Mouse (Mus musculus) liver (tissue): ENCODE measurements around the gene Lrrc18.

Source experiments
- DNase-seq: peaks from one replicate; pipeline ENCODE4 v3.0.0-alpha.2; 2020; ENCODE audit warnings: mixed read lengths

The Lrrc18 gene

DNA sequence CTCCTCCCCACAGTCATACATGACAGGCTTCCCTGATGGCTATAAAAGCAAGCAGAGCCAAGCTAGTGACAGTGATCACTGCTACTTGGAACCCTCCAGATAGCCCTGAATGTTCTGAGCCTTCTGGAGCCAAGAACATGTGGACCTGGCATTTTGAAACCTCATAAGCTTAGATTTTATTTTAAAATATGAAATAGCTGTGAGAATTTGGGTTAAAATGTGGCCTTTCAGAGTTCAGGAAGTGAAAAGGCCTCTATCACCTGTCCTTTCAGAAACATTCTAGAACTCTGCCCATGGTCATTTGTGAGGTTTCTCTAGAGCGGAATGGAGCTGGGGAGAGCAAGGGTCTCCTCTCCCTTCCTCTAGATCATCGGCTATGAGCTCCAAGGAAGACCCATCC lies at the start of gene Lrrc18:
Gene Lrrc18, plus strand, starts transcription at position 301 of the 400 bp plus-strand sequence.
- DNase-seq = no peak

DNA sequence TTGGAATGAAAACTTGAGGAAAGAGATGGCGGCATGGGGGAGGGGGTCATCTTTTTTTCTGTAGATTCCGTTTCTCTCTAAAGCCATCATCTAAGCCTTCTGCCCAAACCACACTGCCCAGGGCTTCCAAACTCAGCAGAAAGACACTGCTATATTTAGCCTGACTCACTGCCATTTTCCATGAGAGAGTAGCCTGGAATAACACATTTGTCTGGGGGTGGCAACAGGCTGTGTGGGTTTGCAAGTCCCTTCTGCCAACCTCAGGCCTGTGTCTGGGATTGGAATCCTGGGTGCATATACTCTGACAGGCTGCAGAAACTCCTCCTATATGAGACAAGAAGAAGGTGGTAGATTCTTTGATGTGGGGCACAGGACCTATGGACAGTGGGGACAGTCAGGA lies 43.7 kb upstream of the Lrrc18 start:
- no peak for DNase-seq

DNA sequence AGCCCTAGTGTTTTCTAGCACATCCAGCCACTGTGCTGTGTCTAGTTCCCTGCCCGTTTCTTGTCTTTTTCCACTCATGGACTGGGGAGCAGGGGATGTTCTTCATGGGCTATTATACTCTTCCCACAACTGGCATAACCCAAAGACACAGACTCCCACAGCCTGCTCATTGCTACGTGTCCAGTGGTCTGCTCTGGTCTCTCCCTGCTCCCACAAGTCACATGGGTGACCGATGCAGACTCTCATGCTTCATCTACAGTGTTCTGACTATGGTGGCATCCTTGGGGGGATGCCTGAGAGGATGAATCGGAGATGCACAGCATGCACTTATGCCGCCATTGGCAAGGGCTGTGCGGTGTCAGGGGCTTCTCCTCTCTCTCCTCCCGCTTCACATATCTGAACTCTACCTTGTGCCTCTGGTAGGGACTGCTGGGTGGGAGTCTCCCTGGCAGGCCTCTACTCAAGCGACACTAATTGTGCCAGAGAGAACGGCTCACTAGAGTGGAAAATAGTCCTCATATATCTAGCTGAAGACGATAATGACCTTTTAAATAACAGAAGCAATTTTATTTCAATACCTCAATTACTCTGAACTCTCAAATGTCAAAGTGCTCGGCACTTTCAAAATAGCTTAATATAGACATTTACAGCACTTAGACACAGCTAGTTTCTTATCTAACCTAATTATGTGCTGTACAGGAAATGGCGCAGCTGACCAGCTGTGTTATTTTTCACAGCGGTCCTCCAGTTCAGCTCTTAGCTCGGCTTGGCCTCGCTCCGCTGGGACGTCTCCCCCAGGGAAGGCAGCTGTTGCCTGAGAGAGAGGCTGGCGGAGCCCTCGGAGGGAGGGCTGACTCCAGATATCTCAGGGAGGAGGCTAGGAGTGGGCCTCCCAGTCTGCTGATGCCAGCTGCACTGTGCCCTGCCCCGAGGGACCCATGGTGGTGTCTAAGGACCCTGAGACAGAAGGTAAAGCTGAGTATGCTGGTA lies 40.6 kb upstream of the Lrrc18 start:
- peak; percentile 40 for DNase-seq

DNA sequence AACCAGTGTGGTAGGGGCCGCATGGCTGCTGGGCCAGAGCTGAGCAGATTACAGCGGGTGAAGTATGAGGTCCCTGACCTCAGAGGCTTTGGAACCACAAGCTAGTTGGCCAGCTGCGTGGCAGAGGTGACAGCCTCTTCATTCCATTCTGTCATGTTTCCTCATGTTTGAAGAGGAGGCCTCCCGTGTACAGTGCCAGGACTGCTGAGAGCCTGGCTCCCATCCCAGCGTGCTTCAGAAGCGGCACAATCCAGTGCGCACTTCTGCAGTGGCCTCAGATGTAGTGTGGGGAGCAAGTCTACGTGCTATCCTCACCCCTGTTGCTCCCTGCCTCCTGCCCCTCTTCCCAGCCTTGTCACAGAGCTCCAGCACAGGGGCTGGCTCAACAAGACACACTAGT lies 34.7 kb upstream of the Lrrc18 start:
- no peak for DNase-seq

DNA sequence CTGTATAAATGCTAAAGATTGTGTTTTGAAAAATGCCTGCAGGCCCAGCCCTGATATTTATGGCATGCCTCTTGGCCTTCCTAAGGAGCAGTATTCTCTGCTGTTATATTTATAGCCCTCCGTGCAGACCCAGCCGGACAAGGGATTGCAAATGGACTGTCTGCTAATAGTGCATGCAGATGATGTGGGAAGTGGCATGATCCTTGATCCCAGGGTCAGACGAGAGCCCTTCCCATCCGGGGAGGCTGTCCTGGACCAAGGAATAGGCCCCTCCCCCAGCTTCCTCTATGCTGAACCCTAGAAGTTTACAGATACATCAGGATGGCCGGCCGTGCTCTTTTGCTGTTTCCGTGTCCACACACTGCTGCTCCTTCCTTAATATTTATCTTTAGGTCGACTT lies 32.5 kb upstream of the Lrrc18 start:
- peak; percentile 11 for DNase-seq

DNA sequence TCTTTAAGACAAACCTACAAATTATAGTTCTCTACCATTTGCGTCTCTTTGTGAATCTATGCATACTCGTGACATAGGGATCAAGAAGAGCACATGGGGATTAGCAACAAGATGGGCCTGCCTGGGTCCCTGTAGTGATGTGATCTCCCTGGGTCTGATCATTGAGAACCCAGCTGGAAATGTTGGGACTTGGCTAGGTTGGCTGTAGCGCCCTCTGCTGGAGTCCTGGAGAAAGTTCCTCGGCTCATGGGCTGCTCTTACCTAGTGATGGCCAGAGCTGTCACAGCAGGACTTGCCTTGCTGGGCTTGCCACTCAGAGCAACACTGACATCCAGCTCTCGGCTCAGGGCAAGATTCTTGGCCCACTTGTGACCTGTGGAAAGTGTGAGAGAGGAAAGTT lies 30.7 kb upstream of the Lrrc18 start:
- DNase-seq = peak; percentile 58

DNA sequence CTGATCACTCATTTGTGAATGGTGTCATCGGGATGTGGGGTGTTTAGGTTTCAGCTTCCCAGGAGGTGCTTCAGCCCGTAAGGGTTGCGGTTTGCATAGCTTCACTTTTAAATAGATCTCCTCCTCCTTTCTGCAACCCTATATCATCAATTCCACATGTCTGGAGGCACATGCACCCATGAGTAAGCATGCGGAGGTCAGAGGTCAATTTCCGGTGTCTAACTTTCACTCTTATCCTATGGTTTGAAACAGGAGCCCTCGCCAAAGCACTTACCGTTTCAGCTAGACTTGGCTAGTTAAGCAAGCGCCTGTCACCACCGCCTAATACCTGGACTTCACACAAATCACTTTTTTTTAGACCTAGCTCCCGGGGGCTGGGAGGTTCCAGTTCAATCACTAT lies 26.4 kb upstream of the Lrrc18 start:
- no peak for DNase-seq

DNA sequence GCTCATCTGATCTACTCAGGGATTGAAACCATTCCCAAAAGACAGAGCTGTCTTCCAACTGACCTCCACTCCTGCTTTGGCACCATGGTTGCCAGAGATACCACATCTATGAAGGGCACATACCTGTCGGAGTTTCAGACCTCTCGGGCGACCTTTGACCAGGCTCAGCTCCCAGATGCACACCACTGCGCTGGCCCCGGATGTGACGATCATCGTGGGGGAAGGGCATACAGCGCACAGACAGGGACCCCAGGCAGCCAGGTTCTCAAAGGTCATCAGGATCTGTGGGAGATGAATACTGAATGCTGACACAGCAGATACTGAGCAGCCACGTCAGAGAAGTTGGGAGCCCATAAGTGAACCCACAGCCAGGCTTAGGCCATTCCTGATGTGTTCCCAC lies 20.5 kb upstream of the Lrrc18 start:
- DNase-seq = peak; percentile 34

DNA sequence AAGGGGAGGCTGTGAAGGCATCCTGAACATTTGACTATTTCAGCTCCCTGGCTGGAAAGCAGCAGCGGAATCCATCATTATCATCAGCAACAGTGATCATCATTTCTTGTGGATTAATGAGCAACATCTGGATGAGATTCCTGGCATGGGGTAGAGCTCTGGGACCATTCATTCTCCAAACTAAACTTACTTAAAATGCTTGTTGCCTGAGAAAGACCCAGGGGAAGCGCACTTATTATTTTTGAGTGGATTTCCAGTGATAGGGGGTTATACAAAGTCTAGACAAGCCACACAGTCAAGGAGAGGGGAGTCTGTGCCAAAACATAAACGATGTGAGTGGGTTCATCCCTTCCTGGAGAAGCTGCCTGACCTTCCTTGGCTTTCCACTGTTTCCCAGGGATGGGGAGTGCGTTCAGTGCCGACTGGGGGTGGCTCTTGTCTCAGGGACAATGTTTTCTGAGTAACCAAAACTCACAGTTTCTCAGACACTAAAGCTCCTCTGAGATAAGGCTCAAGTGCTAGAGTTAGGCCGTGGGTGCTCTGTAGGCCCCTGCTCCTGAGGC lies 6.9 kb upstream of the Lrrc18 start:
- DNase-seq = no peak

DNA sequence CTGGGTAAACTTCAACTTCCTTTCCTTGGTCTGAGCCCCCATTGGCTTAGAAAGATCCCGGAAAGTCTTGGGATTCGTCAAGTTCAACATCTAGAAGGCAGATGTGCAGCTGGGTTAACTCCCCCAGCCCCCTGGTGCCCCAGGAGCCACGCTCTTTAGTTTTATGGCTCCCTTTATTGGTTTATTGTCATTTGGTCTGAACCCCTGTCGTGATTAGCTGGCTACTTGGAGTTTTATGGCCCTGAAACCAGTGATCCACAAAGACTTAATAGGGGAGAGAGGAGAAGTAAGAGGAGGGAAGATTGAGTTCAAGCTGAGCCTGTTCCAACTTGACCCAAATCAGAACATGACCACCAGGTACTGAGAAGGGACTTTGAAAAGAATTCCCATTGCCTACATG lies 4.5 kb upstream of the Lrrc18 start:
- no peak for DNase-seq

DNA sequence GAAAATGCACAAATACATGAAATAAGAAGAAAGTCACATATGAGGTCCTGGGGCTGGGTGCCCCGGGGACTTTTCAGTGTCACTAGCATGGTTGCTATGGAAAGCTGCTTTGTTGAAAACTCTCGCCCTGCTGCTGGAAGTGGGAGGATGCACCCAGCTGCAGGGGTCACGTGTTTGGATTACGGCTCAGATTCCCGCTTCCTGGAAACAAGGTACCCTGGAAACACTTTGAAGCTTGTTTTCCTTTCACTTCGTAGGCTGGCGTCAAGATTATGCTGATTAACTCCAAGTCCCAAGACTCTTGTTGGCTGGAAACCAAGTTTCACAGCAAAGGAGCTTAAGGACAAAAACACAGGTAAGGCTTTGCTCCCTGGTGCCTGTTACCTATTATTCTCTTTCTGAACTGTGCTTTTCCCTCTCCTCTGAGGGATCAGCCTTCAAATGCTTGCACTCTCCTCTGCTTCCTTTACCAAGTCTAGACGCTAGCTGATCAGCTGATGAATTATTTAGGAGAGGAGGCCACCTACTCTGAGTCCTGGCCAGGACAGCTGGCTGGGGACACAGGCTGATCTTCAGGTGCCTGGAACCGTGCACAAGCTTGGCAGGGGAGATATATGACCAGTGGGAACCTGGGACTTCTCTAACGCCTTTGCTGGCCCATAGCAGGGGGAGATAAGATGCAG lies 3.9 kb downstream of the Lrrc18 start:
- DNase-seq = no peak

DNA sequence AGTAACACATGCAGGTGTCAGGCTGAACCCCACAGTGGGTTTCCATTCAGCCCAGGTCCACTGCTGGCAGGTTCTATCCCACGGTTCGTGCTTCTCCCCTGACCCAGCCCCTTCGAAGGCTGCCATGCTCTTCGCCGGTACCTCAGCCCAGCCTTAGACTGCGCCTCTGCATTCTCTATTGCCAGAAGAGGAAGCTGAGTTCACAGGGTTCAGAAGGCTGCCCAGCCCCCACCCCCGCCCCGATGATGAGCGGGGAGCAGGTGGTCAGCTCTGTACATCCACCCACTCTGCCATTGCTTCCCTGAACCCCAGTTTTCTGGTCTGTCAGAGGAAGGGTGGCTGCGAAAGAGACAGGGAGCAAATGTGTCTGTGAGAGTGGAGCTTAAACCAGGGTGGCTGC lies 8.3 kb downstream of the Lrrc18 start:
- no peak for DNase-seq

DNA sequence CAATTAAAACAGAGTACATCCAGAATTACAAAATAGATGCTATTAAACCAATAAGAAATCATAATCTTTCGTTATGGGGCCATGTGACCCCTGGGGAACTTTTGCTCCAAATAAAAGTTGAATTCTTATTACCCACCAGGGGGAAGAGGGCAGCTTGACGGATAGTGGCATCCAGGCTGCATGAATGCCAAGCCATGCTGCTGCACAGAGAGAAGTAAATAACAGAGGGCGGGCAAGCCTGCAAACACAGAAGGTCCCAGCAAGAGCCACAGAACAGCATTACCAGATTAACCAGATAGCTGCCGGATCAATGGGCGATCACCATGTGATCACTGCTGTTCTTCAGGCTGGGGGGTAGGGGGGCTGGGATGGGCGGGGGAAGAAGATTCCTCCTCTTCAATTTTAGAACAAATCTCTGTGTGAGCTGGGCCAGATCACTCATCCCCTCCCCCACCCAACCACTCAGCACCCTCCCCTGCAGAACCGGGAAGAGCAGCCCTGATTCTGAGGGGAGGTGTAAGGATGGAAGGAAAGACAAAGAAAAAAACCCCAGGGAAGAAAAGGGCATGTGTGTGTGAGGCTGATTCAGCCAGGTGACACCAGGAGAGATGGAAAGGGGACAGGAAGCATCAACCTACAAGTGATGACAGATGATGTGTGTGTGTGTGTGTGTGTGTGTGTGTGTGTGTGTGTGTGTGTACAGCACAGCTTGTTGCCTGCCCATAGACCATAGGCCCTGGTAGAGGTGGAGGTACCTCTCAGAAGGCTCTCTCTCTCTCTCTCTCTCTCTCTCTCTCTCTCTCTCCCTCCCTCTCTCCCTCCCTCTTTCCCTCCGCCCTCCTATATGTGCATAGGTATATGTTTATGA lies 9.2 kb downstream of the Lrrc18 start:
- DNase-seq = no peak

DNA sequence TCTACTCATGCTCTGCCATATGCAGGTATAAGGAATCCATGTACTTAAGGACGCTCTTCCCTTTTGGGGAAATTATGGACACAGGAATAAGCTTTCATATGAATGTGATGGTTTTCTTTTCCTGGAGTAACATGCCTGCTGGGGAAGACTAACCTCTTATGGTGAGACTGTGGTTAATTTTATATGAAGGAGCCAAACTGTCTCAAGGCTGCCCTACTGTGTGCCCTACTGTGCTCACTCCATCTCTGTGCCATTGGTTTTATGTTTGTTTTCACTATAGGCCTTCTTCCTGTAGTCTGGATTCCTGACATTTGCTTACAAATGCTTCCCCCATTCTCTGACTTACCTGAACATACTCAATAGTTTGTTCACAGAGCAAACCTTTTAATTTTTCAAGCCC lies 13.9 kb downstream of the Lrrc18 start:
- DNase-seq = no peak

DNA sequence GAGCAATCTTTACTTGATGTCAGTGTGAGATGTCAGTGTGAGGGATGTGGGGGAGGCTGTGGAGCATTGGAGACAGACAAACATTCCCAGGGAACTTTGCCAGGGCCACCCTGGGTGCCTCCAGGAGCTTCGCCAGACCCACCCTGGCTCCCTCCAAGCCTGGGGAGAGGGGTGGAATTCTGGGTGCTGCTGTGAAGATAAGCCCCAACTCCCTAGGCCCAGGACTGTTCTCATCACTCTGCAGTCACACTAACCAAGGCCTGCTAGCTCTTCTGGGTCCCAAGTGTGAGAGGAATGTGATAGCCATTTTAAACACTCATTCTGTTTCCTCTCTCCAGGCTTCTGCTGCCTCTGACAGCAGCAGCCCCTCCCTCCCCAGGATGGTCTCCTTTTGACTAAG lies 16.5 kb downstream of the Lrrc18 start:
- no peak for DNase-seq

DNA sequence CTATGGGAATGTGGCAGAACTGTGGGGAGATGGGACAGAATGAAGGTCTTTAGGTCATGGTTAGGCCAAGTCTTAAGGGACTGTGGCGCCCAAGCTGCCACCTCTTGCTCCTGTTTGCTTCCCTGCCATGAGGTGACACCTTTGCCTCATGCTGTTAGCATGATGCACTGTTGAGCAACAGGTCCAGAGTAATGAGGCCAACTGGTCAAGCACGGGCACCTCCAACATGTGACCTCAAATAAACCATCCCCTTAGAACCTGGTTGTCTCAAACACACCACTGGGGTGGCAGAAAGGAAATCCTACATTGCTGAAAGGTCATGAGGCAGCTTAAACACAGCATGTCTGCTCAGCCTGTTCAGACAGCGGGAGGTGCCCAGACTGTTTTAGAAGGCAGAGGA lies 27.9 kb downstream of the Lrrc18 start:
- no peak for DNase-seq

DNA sequence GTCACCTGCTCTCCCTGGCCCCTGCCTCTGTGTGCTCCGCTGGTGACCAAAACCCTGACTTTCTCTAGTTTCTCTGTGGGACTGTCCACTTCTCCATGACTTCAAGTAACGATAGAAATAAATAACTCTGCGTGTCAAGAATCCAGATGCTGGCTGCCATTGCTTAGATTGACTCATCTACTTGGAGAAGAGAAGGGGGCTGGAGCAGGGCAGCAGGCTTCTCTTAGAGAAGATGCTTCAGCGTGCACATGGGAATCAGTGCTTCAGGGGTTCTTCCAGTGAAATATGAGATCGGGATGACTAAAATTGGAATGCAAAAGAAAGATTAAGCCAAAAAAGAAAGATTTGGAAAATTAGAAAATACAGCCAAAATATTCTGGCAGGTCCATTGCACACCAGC lies 28.4 kb downstream of the Lrrc18 start:
- no peak for DNase-seq

DNA sequence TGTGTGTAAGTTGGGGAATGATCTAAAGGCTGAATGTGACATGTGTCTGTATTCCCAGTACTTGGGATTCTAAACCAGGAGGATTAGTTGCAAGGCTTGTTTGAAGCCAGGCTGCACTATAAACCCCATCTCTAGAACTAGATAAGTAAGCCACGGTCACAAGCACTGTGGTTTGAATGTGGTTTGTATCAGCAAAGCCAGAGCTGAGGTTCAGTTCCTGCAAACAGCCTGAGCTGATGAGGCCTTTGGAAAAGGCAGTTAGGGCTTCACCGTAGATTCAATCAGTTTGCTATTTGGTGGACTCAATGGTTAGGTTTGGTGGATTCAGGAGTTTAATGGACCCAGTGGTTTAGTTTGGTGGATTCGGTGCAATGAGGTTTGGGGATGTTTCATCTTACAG lies 39.7 kb downstream of the Lrrc18 start:
- no peak for DNase-seq

DNA sequence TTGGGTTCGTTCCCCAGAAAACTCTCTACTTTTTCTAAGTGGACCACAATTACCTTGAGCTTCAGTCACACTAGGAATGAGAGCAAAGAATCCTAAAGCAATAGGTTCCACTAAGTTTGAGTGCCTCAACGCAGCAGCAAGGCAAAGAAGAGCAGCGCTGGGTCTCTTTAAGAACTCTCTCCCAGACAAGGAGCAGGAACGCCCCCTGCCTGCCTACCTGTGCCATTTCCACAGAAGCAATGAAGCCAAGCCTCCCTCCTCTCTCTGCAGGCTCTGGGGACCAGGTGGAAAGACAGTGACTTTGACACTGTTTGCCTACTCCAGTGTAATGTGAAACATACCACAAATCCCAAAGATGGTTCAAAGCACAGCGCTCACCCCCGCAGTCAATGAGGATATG lies 42.2 kb downstream of the Lrrc18 start:
- DNase-seq = peak; percentile 45

DNA sequence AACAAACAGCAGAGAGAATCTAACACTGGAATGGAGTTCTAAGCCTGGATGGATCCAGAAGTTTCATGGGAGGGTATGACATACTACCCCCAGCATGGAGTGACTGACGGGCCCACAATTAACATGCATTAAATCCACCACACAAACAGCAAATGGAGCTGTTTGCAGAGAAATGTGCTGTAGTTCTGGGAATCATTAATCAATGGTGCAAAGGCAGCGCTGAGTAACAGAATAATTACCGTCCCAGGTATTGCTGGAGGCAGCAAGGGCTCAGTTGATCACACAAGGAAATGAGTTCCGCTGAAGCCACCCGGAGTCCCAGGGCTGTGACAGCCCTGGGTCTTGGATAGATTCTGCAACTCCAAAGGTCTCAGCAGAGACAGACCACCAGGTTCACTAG lies 44.2 kb downstream of the Lrrc18 start:
- DNase-seq = no peak

DNA sequence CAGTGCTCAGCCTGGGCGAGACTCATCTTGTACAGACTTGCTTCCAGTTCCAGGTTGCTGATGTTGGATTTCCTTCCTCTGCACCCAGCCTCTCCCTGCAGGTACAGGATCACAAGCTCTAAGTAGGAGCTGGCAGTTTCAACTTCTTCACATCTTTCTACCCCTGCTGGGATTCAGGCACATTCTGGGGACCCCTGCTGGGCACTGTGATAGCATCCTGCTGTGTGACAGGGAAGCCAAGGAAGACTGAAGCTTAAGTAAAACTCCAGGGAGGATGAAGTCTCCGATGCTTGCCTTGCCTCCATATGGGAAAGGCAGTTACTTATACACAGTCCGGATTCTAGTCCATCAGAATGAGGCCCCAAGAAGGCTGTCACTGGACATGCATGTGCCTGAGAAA lies 45.6 kb downstream of the Lrrc18 start:
- DNase-seq = no peak

DNA sequence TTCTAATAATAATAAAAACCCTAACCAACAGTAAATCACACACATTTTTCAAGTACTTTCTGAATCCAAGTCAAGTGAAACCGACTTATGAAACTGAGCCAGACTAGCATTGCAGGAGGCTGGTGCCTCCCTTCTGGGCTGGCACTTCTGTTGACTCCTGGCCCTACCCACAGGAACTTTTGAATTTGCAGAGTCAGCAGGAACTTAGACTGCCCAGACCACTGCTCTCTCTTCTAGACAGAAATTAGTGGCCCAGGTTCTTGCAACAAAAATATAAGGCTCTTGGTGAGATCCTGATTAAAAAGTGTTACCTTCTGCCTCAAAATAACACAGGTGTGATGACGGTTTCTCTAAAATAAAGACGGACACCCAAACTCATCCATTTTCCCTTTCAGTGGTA lies 54.0 kb downstream of the Lrrc18 start:
- DNase-seq = no peak

DNA sequence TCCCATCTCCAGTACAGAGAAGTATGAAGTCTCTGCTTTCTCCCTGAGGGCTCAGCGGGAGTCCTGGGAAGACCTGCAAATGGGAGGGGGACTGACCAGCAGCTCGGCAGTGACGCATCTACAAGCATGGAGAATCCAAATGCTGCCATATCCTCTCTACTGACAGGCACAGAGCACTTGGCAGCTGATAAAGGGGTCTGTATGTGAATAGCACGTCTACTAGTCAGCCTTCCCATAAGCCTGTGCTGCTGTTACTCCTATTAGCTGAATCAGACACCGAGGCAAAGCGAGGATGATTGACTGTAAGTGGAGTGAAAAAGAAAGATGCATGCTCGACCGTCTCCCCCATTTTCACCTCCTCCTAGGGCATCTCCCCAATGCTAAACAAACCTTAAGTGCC lies 62.3 kb downstream of the Lrrc18 start:
- no peak for DNase-seq
